In the genomic region with DNA sequence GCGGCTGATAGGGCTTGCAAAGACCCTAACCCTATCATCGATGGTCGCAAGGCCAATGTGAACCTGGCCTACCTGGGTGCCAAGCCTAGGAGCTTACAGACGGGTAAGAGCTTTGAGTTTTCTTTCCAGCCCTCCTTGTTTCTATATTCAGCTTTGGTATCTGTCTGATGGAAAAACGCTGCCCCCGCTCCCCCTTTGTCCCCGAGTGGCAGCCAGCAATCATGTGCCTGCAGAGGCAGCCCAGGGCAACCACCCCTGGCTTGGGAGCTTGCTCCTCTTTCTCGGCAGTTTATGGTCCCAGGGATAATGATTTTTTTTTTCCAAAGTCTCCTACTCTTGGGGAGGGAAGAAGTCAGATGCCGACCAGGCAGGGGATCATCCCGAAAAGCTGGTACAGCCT, we compare ENCODE assay signal across 8 mouse cellular contexts. TPM values are rescaled to one million over a fixed set of nuclear protein-coding genes. Genes with fewer than 3 reads are reported as not detected.
DNase-seq lines count a peak whose midpoint lies in the region; ATAC-seq and TF ChIP-seq lines count a peak whose summit lies in the region.

No protein-coding gene starts in this region.

- H3K9ac ChIP-seq in embryonic facial prominence, embryonic 15.5 days = peak overlapping the region; percentile 59; the same call in 1 of the 2 replicates
- H3K9ac ChIP-seq in hindbrain, embryonic 15.5 days = peak overlapping the region; percentile 61; the same call in 1 of the 2 replicates
- peak overlapping the region; percentile 57 for H3K9ac ChIP-seq in midbrain, postnatal 0 days (replicated peaks; ENCODE audit: low read length, poor library complexity, severe bottlenecking)

- peaks cover 7% of the 10 kb centered on the region; the same call in 1 of the 2 replicates for H3K27me3 ChIP-seq in embryonic facial prominence, embryonic 15.5 days
- peaks cover 26% of the 10 kb centered on the region for H3K27me3 ChIP-seq in hindbrain, embryonic 15.5 days
- peaks cover 23% of the 10 kb centered on the region for H3K27me3 ChIP-seq in midbrain, postnatal 0 days (ENCODE audit: insufficient read depth, low read length)

- H3K9me3 ChIP-seq in embryonic facial prominence, embryonic 15.5 days (replicated peaks) = no peaks in the 10 kb centered on the region
- H3K9me3 ChIP-seq in hindbrain, embryonic 15.5 days = no peaks in the 10 kb centered on the region
- no peaks in the 10 kb centered on the region for H3K9me3 ChIP-seq in midbrain, postnatal 0 days (ENCODE audit: low read length)

- H3K4me2 ChIP-seq in embryonic facial prominence, embryonic 15.5 days (replicated peaks) = peak overlapping the region; percentile 89
- H3K4me2 ChIP-seq in hindbrain, embryonic 15.5 days = peak overlapping the region; percentile 66
- H3K4me2 ChIP-seq in midbrain, postnatal 0 days (ENCODE audit: low read depth, low read length, poor library complexity, severe bottlenecking) = peak overlapping the region; percentile 88

- peaks cover 74% of the 10 kb centered on the region for H3K4me1 ChIP-seq in embryonic facial prominence, embryonic 15.5 days
- peaks cover 63% of the 10 kb centered on the region for H3K4me1 ChIP-seq in hindbrain, embryonic 15.5 days (replicated peaks)
- peaks cover 14% of the 10 kb centered on the region; the same call in 1 of the 2 replicates for H3K4me1 ChIP-seq in midbrain, postnatal 0 days (ENCODE audit: insufficient read depth, low read length)

- no peak for ATAC-seq in embryonic facial prominence, embryonic 15.5 days (ENCODE audit: insufficient number of reproducible peaks, low FRiP score, low TSS enrichment, low read depth)
- ATAC-seq in hindbrain, embryonic 15.5 days (ENCODE audit: low FRiP score, low read depth) = no peak
- ATAC-seq in midbrain, postnatal 0 days (ENCODE audit: low FRiP score) = no peak

- no peaks in the 10 kb centered on the region for H3K36me3 ChIP-seq in embryonic facial prominence, embryonic 15.5 days
- no peaks in the 10 kb centered on the region for H3K36me3 ChIP-seq in hindbrain, embryonic 15.5 days
- H3K36me3 ChIP-seq in midbrain, postnatal 0 days (ENCODE audit: insufficient read depth, low read length) = no peaks in the 10 kb centered on the region

- DNase-seq in kidney, postnatal 10 days = peak; percentile 20
- DNase-seq in kidney, postnatal 4 days = no peak
- DNase-seq in midbrain, postnatal 0 days (ENCODE audit: low spot score) = no peak
- DNase-seq in adrenal gland, adult (ENCODE audit: inconsistent age in 2 of 2, low spot score in 1 of 2) = no peak
- DNase-seq in retina, postnatal 1 day = no peak
- DNase-seq in kidney, postnatal 25 days = no peak

- WGBS in embryonic facial prominence, embryonic 15.5 days = 29% methylated on average over 10 of the region's 10 CpGs
- 29% methylated on average over 10 of the region's 10 CpGs for WGBS in hindbrain, embryonic 15.5 days
- WGBS in midbrain, postnatal 0 days = 18% methylated on average over 10 of the region's 10 CpGs

- H3K27ac ChIP-seq in embryonic facial prominence, embryonic 15.5 days (replicated peaks) = no peak overlapping the region
- H3K27ac ChIP-seq in hindbrain, embryonic 15.5 days (replicated peaks) = no peak overlapping the region
- H3K27ac ChIP-seq in midbrain, postnatal 0 days (ENCODE audit: low read depth, low read length) = no peak overlapping the region

- TF ChIP-seq CTCF in midbrain, postnatal 0 days (IDR thresholded peaks at IDR 0.05) = no peak

- peak overlapping the region; percentile 84 for H3K4me3 ChIP-seq in embryonic facial prominence, embryonic 15.5 days (replicated peaks)
- H3K4me3 ChIP-seq in hindbrain, embryonic 15.5 days = peak overlapping the region; percentile 82
- H3K4me3 ChIP-seq in midbrain, postnatal 0 days (ENCODE audit: low read depth, low read length) = peak overlapping the region; percentile 78

RNA-seq across cellular contexts. Expression of gene Rbm38, which starts 2.5 kb away (rescaled TPM):
- 27.5 and 28.3 TPM in 2 replicates for polyA plus RNA-seq in embryonic facial prominence, embryonic 15.5 days (2015; fragmentation: Nextera tagmentation; extraction: Ambion mirVana)
- polyA plus RNA-seq in hindbrain, embryonic 15.5 days (2015; fragmentation: Nextera tagmentation; extraction: Ambion mirVana) = 14.1 and 17.3 TPM in 2 replicates
- 7.6 and 8.4 TPM in 2 replicates for total RNA-seq in midbrain, postnatal 0 days (2014; rRNA removed)
- polyA plus RNA-seq in midbrain, postnatal 0 days (2015; fragmentation: Nextera tagmentation; extraction: Ambion mirVana) = 7.3 and 7.4 TPM in 2 replicates

RNA-seq across cellular contexts. Expression of gene Rae1, which starts 22.9 kb away (rescaled TPM):
- polyA plus RNA-seq in embryonic facial prominence, embryonic 15.5 days (2015; fragmentation: Nextera tagmentation; extraction: Ambion mirVana) = 124 and 129 TPM in 2 replicates
- polyA plus RNA-seq in hindbrain, embryonic 15.5 days (2015; fragmentation: Nextera tagmentation; extraction: Ambion mirVana) = 111 and 112 TPM in 2 replicates
- total RNA-seq in midbrain, postnatal 0 days (2014; rRNA removed) = 93.8 and 98.3 TPM in 2 replicates
- polyA plus RNA-seq in midbrain, postnatal 0 days (2015; fragmentation: Nextera tagmentation; extraction: Ambion mirVana) = 127 and 130 TPM in 2 replicates

RNA-seq across cellular contexts. Expression of gene Spo11, which starts 45.3 kb away (rescaled TPM):
- polyA plus RNA-seq in embryonic facial prominence, embryonic 15.5 days (2015; fragmentation: Nextera tagmentation; extraction: Ambion mirVana) = 4.3 and 6.5 TPM in 2 replicates
- polyA plus RNA-seq in hindbrain, embryonic 15.5 days (2015; fragmentation: Nextera tagmentation; extraction: Ambion mirVana) = 0.96 and 1.4 TPM in 2 replicates
- 1.7 and 2.8 TPM in 2 replicates for total RNA-seq in midbrain, postnatal 0 days (2014; rRNA removed)
- 1.1 and 1.6 TPM in 2 replicates for polyA plus RNA-seq in midbrain, postnatal 0 days (2015; fragmentation: Nextera tagmentation; extraction: Ambion mirVana)
